ENCODE assay signal across 9 mouse cellular contexts in genomic region chr3:65905281-65906169, GRCm38 (mm10). TPM values are rescaled to one million over a fixed set of nuclear protein-coding genes. Genes with fewer than 3 reads are reported as not detected.
A peak's percentile ranks its signal among the peaks of the same experiment; 100 is the strongest.
DNase-seq lines count a peak whose midpoint lies in the region; ATAC-seq lines count a peak whose summit lies in the region.
"Had no signal": no experiment of that assay in that cellular context is flagged by ENCODE, and none has a peak within 500 bp of the region (broad histone marks: within the 10 kb centered on the region; RNA-seq: fewer than 3 reads in every experiment).

No protein-coding gene starts in this region.

- no peak for ATAC-seq in embryonic facial prominence, embryonic 13.5 days (ENCODE audit: insufficient number of reproducible peaks, insufficient read depth, low FRiP score, low TSS enrichment, low read depth)
- peak; percentile 48; the same call in 1 of the 2 replicates for ATAC-seq in midbrain, embryonic 14.5 days (ENCODE audit: low FRiP score, low TSS enrichment)

- H3K27me3 ChIP-seq in embryonic facial prominence, embryonic 13.5 days = no peaks in the 10 kb centered on the region
- no peaks in the 10 kb centered on the region for H3K27me3 ChIP-seq in midbrain, embryonic 14.5 days (ENCODE audit: control insufficient read depth, insufficient read depth, low read length)

- no peak overlapping the region for H3K4me3 ChIP-seq in embryonic facial prominence, embryonic 13.5 days
- no peak overlapping the region for H3K4me3 ChIP-seq in midbrain, embryonic 14.5 days (replicated peaks; ENCODE audit: low read depth, low read length)
- H3K4me3 ChIP-seq: erythroblast, embryonic 14.5 days had no signal

- no peaks in the 10 kb centered on the region for H3K9me3 ChIP-seq in embryonic facial prominence, embryonic 13.5 days
- H3K9me3 ChIP-seq in midbrain, embryonic 14.5 days (ENCODE audit: control insufficient read depth, low read length) = no peaks in the 10 kb centered on the region

- H3K4me2 ChIP-seq in embryonic facial prominence, embryonic 13.5 days = no peak overlapping the region
- no peak overlapping the region for H3K4me2 ChIP-seq in midbrain, embryonic 14.5 days (ENCODE audit: low read length)

- no peak overlapping the region for H3K9ac ChIP-seq in embryonic facial prominence, embryonic 13.5 days
- no peak overlapping the region for H3K9ac ChIP-seq in midbrain, embryonic 14.5 days (replicated peaks; ENCODE audit: low read length)

- peak; percentile 9 for DNase-seq in left cerebral cortex, postnatal 4 days
- DNase-seq in left cerebral cortex, adult 9 months (ENCODE audit: low spot score in 2 of 2) = no peak
- peak; percentile 25 to 46 for DNase-seq in heart, postnatal 14 days
- no peak for DNase-seq in midbrain, embryonic 14.5 days
- no peak for DNase-seq in cerebellum, adult 18-20 months
- DNase-seq in thymus, adult 18-20 months = no peak
- DNase-seq in adrenal gland, postnatal 10 days = no peak

- 24% methylated on average over 7 of the region's 7 CpGs for WGBS in embryonic facial prominence, embryonic 13.5 days
- 43% methylated on average over 7 of the region's 7 CpGs for WGBS in midbrain, embryonic 14.5 days

- peaks cover 26% of the 10 kb centered on the region; the same call in 1 of the 2 replicates for H3K4me1 ChIP-seq in embryonic facial prominence, embryonic 13.5 days
- H3K4me1 ChIP-seq in midbrain, embryonic 14.5 days (ENCODE audit: control insufficient read depth, insufficient read depth, low read length) = no peaks in the 10 kb centered on the region

- intact Hi-C loops in left cerebral cortex, postnatal 4 days (cut with DNase I) = no loop called here
- intact Hi-C loops in heart, postnatal 14 days (cut with DNase I) = no loop called here

- no peaks in the 10 kb centered on the region for H3K36me3 ChIP-seq in embryonic facial prominence, embryonic 13.5 days
- H3K36me3 ChIP-seq in midbrain, embryonic 14.5 days (ENCODE audit: control insufficient read depth, insufficient read depth, low read length) = no peaks in the 10 kb centered on the region

- H3K27ac ChIP-seq in embryonic facial prominence, embryonic 13.5 days = peak overlapping the region; percentile 69
- no peak overlapping the region for H3K27ac ChIP-seq in midbrain, embryonic 14.5 days (replicated peaks; ENCODE audit: low read depth, low read length)

RNA-seq across cellular contexts. Expression of gene Ccnl1, which starts 52.5 kb away (rescaled TPM):
- 10 to 100 TPM; 65.7 to 72.1 TPM for total RNA-seq in left cerebral cortex, postnatal 4 days (2021)
- 107 and 123 TPM in 2 replicates for polyA plus RNA-seq in embryonic facial prominence, embryonic 13.5 days (2015; fragmentation: Nextera tagmentation; extraction: Ambion mirVana)
- 10 to 100 TPM; 33.6 TPM for total RNA-seq in heart, postnatal 14 days (2021)
- 78.1 and 99.0 TPM in 2 replicates for polyA plus RNA-seq in midbrain, embryonic 14.5 days (2014; fragmentation: Nextera tagmentation; extraction: Ambion mirVana)
- total RNA-seq in adrenal gland, postnatal 10 days (2021) = 10 to 100 TPM; 91.1 to 99.3 TPM

Comparison
In these comparisons a context has a peak if more than half of its experiments do, and no peak if none do; other contexts are left out.
1. DNase-seq: peak in left cerebral cortex, postnatal 4 days (single experiment) and heart, postnatal 14 days (2 of 2); none in left cerebral cortex, adult 9 months (0 of 2), midbrain, embryonic 14.5 days (single experiment), cerebellum, adult 18-20 months (0 of 2), thymus, adult 18-20 months (0 of 2) and adrenal gland, postnatal 10 days (single experiment).